Mouse (Mus musculus): ENCODE results near the gene Naa25. TPM values are rescaled to one million over a fixed set of nuclear protein-coding genes. Genes with fewer than 3 reads are reported as not detected.
A peak's percentile ranks its signal among the peaks of the same experiment; 100 is the strongest.
"Not testable (repeated sequence)": the region's sequence is repeated elsewhere in the genome, so short reads cannot be mapped to it uniquely, and the experiment has no call there.

Naa25 gene
- 68.7 and 73.2 TPM in 2 replicates for total RNA-seq (2017)

- ATAC-seq (replicated peaks; ENCODE audit: low read depth, poor library complexity, severe bottlenecking) = peak; percentile 92
Observed at GRCm38 (mm10) chr5:121397187-121398145, at the start of gene Naa25. Naa25 (plus strand) TSS chr5:121397936.

GRCm38 (mm10) chr5:121359229-121359628 lies 38.5 kb upstream of the Naa25 start:
- no peak for ATAC-seq (replicated peaks; ENCODE audit: low read depth, poor library complexity, severe bottlenecking)

DNA sequence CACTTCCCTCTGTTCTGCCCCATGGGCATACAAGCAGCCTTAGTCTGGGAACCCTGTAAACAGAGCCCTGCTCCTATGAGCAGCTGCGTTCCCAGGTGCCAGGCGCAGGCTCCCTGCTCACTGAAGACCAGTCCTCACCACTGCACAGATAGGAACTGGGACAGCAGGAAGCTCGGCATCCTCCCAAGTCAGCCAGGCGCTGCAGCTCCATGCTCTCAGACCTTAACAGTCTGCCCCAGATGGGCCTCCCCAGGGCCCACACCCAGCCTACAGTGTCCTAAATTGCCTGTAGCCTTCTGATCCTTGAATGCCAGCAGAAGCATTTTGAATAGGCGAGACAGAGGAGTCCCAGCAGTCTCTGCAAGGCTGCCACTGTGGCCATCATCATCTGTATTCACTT lies 36.0 kb upstream of the Naa25 start:
- ATAC-seq (replicated peaks; ENCODE audit: low read depth, poor library complexity, severe bottlenecking) = no peak

DNA sequence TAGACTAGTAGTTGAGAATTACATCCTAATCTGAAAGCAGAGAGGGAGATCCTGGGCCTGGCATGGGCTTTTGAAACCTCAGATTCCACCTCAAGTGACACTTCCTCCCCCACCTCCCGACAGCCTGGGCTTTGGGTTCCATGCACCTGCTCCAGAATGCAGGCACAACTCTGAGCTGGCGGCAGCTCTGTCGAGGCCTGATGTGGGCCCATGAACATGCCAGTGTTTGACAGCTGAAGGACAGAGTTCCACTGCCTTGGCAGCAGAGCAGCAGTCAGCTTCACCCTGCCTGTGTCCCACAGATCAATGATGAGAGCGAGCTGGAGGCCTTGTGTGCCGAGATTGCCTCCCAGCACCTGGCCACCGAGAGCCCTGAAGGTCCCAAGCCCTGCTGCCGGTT lies 34.3 kb upstream of the Naa25 start:
- no peak for ATAC-seq (replicated peaks; ENCODE audit: low read depth, poor library complexity, severe bottlenecking)

GRCm38 (mm10) chr5:121366449-121367225 lies 31.1 kb upstream of the Naa25 start:
- no peak for ATAC-seq (replicated peaks; ENCODE audit: low read depth, poor library complexity, severe bottlenecking)

- no peak for ATAC-seq (replicated peaks; ENCODE audit: low read depth, poor library complexity, severe bottlenecking)
Observed at GRCm38 (mm10) chr5:121367255-121367654, 30.5 kb upstream of the Naa25 start.

GRCm38 (mm10) chr5:121371712-121372111 lies 26.0 kb upstream of the Naa25 start:
- ATAC-seq (replicated peaks; ENCODE audit: low read depth, poor library complexity, severe bottlenecking) = no peak

- no peak for ATAC-seq (replicated peaks; ENCODE audit: low read depth, poor library complexity, severe bottlenecking)
Observed at GRCm38 (mm10) chr5:121374790-121375189, 22.9 kb upstream of the Naa25 start.

DNA sequence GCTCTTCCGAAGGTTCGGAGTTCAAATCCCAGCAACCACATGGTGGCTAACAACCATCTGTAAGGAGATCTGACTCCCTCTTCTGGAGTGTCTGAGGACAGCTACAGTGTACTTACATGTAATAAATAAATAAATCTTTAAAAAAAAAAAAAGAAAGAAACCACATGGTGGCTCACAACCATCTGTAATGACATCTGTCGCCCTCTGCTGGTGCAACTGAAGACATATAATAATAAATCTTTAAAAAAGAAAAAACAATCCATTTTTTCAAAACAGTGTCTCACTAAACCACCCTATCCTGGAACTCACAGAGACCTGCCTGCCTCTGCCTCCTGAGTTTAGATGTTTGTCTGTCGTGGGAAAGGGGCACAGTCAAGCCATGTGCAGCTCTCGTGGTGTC lies 20.8 kb upstream of the Naa25 start:
- ATAC-seq (replicated peaks; ENCODE audit: low read depth, poor library complexity, severe bottlenecking) = not testable (repeated sequence)

- ATAC-seq (replicated peaks; ENCODE audit: low read depth, poor library complexity, severe bottlenecking) = no peak
Observed at GRCm38 (mm10) chr5:121378678-121379256, 19.0 kb upstream of the Naa25 start.

- ATAC-seq (replicated peaks; ENCODE audit: low read depth, poor library complexity, severe bottlenecking) = no peak
Observed at GRCm38 (mm10) chr5:121380692-121381091, 17.0 kb upstream of the Naa25 start.

- no peak for ATAC-seq (replicated peaks; ENCODE audit: low read depth, poor library complexity, severe bottlenecking)
Observed at GRCm38 (mm10) chr5:121383857-121384756, 13.6 kb upstream of the Naa25 start.

- peak; percentile 6; the same call in 1 of the 2 replicates for ATAC-seq (replicated peaks; ENCODE audit: low read depth, poor library complexity, severe bottlenecking)
Observed at GRCm38 (mm10) chr5:121384757-121385460, 12.8 kb upstream of the Naa25 start.

- ATAC-seq (replicated peaks; ENCODE audit: low read depth, poor library complexity, severe bottlenecking) = peak; percentile 96
Observed at GRCm38 (mm10) chr5:121385461-121386119, 12.1 kb upstream of the Naa25 start, which contains the start of gene Trafd1. Trafd1 (minus strand) TSS chr5:121385632.

- no peak for ATAC-seq (replicated peaks; ENCODE audit: low read depth, poor library complexity, severe bottlenecking)
Observed at GRCm38 (mm10) chr5:121386120-121386909, 11.4 kb upstream of the Naa25 start.

- no peak for ATAC-seq (replicated peaks; ENCODE audit: low read depth, poor library complexity, severe bottlenecking)
Observed at GRCm38 (mm10) chr5:121387126-121387525, 10.6 kb upstream of the Naa25 start.

- ATAC-seq (replicated peaks; ENCODE audit: low read depth, poor library complexity, severe bottlenecking) = no peak
Observed at GRCm38 (mm10) chr5:121389106-121389505, 8.6 kb upstream of the Naa25 start.

GRCm38 (mm10) chr5:121389691-121390090 lies 8.0 kb upstream of the Naa25 start:
- no peak for ATAC-seq (replicated peaks; ENCODE audit: low read depth, poor library complexity, severe bottlenecking)
